Mouse (Mus musculus): ENCODE results near the gene Zfhx3. TPM values are rescaled to one million over a fixed set of nuclear protein-coding genes. Genes with fewer than 3 reads are reported as not detected.

The Zfhx3 gene
- total RNA-seq, 2 experiments from 2014 or later: 4.3 to 4.4 TPM

- peak; percentile 37 to 58 for DNase-seq
These were observed 158.7 kb downstream of the Zfhx3 start for GRCm38 (mm10) chr8:108101131-108101530.

DNA sequence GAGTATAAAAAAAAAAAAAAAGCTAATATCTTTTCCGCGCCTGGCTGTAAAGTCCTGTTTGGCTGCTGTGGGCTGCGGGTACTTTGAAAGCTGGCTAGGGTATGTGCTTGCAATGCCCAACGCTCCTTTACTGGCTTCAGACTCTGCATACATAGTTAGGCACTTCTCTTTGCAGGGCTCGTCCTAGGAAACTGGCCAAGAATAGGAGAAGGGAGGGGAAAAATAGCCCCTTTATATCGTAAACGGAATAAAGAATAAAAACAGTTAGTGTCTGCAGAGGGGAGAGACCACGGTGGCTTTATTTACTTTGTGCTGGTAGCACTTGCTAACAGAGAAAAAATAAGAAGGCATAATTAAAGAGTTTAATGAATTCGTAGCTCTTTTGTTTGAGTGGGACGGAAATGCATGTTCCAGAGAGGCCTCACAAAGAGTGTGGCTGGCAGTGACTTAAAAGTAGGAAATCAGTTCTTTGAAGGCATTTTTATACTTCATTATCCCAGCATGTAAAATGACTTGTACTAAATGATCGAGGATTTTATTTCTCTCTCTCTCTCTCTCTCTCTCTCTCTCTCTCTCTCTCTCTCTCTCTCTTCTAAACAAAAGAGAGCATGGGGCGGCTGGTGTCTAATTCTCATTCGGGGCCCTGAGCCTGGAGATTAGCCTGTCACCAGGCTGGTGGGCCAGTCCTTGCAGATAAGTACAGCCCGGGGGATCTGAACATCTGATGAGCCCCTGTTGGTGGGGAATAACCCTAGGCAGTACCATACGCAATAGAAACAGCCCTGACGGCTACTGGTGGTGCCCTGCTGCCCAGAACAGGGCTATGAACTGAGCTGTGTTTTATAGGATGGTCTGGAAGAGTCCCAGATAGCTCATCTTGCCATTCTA, 159.8 kb downstream of the Zfhx3 start:
- DNase-seq: peak in 1 of 2 experiments; percentile 19

DNA sequence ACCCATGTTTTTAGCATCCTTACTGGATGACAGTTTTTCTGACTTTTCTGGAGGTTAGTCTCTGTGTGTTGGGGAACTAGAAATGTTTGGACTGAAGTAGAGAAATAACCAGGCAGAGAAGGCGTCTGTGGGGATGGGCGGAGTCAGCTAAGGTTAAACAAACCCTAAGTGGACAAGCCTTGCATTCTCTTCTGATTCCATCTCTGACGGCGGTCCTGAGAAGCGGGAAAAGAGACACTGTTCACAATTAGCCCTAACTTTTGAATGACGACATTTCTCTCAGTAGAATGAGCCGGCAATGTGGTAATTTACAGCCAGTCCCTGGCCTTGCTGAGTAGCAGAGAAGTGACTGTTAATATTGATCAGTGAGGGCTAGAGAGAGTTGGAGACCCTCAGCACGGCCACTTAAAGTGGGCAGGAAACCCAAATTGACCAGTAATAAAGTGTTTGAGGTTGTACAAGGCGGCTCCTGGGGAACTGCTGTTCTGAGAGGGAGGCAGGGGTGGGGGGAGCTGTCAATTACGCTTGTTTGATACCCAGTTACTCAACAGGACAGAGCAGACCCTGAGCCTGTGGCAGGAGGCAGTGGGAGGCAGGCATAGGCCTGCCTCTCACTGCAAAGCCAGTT, 162.1 kb downstream of the Zfhx3 start:
- no peak for DNase-seq

DNA sequence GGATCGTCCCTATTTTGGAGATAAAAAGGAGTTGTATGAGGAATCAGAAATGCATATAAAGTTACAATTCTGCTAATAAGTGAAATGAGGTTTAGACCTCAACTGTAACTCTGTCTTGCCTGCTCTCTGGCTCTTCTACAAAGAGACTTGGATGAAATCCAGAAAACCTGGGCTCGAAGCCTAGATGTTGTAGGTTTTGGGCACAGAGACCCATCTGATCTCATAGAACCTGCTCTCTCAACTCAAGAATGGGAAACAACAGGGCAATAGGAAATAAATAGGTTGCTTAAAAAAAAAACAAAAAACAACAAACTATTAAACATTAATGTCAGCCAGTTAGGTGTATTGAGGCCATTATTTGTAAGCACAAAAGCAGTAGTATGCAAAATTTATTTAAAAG, 182.6 kb downstream of the Zfhx3 start:
- peak; percentile 23 for DNase-seq

DNA sequence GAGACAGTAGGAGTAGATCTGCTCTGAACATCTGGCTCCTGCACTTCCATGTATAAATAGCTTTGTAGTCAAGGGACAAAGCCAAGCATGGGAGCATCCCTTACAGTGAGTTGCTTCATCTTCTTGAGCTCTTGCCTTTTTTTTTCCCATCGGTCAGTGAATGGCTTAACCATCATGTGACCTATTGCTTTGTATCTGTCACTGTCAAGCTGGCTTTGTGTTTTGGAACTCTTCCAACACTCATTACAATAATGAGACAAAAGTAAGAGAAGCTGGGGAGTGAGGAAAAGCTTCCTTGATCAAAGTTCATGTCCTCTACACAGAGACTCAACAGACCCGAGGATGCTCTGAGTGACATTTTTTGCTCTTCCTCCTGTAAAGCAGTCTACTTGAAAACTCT, 183.0 kb downstream of the Zfhx3 start:
- DNase-seq: no peak

GRCm38 (mm10) chr8:108146536-108146935, 204.1 kb downstream of the Zfhx3 start:
- no peak for DNase-seq

GRCm38 (mm10) chr8:108148599-108149249, 206.3 kb downstream of the Zfhx3 start:
- DNase-seq: no peak

DNA sequence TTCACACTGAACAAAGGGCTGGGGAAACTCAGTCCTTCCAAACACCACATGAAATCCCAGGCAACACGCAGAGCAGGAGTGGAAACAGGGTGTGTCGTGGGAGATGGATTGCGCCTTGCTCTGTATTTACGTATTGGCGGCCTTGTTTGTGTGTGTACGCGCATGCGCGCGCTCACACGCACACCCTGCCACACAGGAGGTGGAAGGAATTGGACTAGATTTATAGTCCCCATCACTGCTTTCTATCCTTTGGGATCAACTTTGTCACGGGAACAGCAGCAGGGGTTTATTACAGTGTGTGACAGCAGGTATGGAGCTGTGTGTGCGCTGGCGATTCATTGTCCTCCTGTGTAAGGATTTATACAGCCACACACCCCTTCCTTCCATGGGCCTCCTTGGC, 228.4 kb downstream of the Zfhx3 start:
- no peak for DNase-seq

DNA sequence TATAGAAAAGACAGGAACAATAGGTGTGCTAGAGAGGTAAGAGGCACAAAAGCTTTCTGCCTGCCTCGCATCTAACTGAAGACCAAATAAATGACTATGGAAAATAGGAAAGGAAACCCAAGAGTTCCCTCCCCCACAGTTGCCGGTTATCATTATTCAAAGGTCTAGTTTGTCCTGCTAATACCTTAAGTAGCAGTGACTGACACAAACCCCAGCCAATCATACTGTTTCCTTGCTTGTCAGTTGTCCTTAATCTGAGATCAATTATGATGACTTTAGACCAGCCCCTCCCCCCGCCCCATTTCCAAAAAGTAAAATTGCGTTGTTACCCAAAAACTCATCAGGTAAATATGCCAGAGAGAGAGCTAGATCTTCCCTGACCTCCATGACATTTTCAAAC, 240.9 kb downstream of the Zfhx3 start:
- no peak for DNase-seq

DNA sequence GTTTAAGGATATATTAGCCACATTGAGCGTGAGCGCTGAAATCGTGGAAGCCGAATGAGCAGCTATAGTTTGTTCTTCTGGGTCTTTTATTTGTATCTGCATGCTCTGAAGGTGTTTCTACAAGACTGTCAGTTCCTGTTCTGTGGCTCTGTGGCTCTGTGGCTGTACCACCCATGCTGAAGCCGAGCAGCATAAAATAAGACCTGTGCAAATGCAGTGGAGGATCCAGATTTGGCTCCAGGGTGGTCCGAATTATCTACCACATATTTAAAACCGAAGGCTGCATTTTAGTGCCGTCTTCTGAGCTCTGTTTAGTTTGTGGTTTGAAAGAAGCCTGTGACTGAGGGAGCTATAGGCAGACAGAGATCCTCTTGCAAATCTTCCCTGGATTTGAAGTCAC, 241.5 kb downstream of the Zfhx3 start:
- DNase-seq: no peak

GRCm38 (mm10) chr8:108186289-108186688, 243.8 kb downstream of the Zfhx3 start:
- no peak for DNase-seq

DNA sequence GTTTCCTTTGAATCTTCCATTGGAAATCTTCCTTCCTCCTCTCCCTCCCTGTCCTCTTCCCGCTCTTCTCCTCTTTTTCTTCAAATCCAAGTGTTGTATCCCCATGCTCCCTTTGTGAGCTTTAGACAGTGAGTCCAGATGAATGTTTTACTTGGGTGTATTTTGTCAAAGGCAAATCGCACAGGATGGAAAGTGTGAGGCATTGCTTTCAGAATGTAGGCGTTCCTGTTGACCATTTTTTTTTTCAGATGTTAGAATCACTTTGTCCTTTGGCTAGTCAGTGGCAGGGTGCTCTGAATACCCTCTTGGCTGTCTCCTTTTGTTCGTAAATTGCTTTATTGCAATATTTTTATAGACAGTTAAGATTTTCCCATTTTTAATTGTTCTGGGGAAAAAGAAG, 245.6 kb downstream of the Zfhx3 start:
- DNase-seq: no peak

DNA sequence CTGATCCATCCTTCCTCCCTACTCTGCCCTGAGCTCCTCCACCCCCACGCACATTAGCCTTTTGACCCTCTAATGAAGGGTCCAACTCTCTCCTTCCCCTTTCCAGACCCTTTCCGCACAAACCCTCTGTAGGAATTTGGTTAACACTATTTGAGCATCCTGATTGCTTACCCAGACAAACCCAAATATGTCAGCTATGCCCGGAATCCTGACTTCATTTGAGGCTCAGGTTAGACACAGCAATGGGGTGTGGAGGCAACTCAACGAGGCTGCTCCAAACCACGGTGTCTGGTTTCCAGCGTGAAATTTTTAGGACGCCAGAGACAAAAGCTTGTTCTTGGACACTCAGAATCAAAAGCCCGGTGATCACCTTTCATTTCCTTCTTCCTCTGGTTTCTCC, 252.1 kb downstream of the Zfhx3 start:
- no peak for DNase-seq

GRCm38 (mm10) chr8:108215026-108215425, 272.6 kb downstream of the Zfhx3 start:
- no peak for DNase-seq

- DNase-seq: no peak
These were observed 275.9 kb downstream of the Zfhx3 start for GRCm38 (mm10) chr8:108218171-108218840.

- no peak for DNase-seq
These were observed 278.1 kb downstream of the Zfhx3 start for GRCm38 (mm10) chr8:108220511-108220910.

DNA sequence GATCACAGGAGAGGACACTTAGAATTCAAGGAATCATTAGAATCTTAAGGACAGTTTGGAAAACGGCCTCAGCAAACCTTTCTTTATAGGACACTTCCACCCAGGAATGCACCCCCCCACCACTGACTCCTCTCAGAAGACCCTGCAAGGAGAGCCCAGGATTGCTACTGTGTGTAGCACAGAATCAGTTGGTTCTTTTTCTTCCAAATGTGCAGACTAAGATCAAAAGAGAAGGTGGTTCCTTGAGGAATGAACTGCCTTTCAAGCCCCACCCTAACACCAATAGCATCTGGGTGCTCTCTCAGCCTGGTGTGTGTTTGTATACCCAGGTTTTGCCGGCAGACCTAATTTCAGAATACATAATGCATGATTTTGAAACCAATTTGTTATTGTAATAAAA, 279.6 kb downstream of the Zfhx3 start:
- DNase-seq: no peak

DNA sequence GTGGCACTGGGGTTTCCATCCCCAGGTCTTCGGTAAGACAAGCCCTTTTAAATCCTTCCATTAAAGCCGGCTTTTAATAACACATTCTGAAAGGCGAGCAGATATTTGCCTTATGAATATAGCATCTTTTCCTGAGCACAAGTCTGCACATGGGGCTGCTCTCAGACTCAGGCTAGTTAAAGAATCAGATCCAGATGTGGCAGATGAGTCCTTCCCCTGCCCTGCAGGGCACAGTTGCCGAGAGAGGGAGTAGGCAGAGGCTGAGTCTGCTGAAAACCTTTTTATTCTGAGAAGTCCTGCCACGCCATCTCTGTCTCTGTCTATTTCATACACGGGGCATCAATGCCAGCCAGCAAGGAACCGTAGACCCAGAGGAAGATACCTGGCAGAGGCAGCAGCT, 289.9 kb downstream of the Zfhx3 start:
- DNase-seq: no peak

DNA sequence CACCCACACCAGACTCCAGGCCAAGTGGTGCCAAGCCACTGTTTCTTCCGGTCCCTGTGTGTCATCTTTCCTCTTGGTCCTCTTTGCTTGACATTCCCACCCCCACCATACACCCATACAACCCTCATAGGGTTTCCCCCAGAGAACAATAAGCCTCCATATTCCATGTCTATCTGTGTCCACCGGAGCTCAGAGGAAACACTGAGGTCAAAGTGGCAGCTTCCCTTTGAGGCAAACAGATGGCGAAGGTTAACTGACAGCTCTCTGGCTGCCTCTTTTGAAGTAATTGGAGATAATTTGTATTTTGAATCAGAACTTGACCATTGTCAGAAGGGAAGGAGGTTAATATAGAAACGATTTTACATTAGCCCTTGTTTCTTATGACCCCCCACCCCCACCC, 292.0 kb downstream of the Zfhx3 start:
- no peak for DNase-seq

DNA sequence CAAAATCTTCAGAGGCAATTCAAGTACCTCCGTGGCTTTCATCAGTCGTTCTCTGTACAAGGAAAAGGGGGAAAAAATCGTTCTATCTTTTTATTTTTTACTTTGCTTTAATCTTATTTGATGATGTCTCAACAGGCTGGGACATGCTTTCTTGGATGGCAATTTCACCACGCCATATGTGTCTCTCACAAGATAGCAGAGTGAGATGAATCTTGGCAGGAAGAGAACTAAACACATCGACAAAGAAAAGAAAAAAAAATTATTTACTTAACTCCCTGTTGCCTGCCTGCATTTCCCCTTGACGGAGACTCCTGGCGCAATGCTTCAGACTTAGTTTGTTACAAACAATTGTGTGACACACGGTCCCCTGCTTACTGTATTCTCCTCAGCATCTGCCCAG, 294.3 kb downstream of the Zfhx3 start:
- DNase-seq: no peak

DNA sequence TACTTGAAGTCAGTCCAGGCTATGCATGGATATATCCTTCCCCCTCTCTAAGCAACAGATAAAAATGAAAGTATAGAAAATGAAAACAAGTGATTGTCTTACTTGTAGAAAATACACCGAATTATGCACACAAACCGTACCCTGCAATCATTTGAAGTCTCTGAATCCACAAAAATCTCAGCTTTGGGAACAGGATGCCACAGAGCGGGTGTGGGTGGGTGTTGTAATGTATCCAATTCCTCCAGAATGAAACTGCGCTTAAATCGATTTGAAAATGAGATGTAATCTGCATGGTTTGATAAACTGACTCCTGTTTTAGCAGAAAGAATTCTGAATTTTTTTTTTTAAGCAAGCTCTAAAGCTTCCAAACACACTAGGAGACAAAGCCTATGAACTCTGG, 297.1 kb downstream of the Zfhx3 start:
- DNase-seq: peak; percentile 23 to 26

DNA sequence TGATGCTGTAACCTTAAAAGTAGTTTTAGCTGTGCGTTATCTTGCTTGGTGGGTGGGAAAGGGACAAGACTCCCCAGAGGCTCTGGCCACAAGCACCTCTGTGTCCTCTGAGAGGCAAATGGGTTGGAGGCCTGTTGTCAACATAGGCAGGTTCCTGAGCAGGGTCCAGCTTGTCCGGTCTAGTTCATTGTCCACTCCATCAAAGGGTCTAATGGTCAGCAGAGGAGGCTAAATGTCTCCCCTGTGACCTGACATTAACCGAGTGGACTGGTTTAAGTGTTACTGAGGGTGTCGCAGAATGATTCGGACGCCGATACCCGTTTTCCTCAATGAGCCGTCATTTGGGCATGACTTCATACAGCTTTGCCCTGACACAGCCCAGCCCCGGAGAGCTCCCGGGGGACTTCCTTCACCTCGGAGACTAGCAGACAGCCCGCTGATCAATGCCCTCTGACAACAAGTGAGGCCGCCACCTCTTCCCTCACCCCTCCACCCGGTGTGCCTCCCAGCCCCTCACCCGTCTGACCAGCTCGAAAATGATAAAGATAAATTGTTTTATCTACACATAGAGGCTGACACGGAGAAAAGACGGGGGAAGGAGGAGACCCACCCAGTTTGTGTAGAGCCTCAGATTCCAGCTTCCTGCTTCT, 298.7 kb downstream of the Zfhx3 start:
- DNase-seq: no peak

Measured in layer of hippocampus, postnatal 36 days (tissue).